Mouse (Mus musculus) heart, embryonic 12.5 days (tissue): ENCODE measurements around the gene Abca2. TPM values are rescaled to one million over a fixed set of nuclear protein-coding genes. Genes with fewer than 3 reads are reported as not detected.
A peak's percentile ranks its signal among the peaks of the same experiment; 100 is the strongest.

Source experiments
- ATAC-seq: fragments of 200-750 bp; cut with Nextera tagmentation; 2 replicates; pipeline ENCODE4 v1.8.0; 2017; ENCODE audit warnings: moderate TSS enrichment, moderate library complexity; ENCODE audit not compliant: insufficient number of reproducible peaks, low FRiP score
- H3K27ac ChIP-seq: fragments of 300-500 bp; sonication (generic); 2 replicates; pipeline ENCODE4 v1.5.1; 2016; ENCODE audit warnings: mild to moderate bottlenecking, moderate library complexity; ENCODE audit not compliant: poor library complexity, severe bottlenecking
- H3K27me3 ChIP-seq: fragments of 300-500 bp; sonication (generic); replicated peaks from 2 replicates; pipeline ENCODE4 v1.6.1; 2016; ENCODE audit warnings: mild to moderate bottlenecking, moderate library complexity
- H3K36me3 ChIP-seq: fragments of 300-500 bp; sonication (generic); 2 replicates; pipeline ENCODE4 v1.6.1; 2016; ENCODE audit warnings: mild to moderate bottlenecking, moderate library complexity
- H3K4me1 ChIP-seq: fragments of 300-500 bp; sonication (generic); replicated peaks from 2 replicates; pipeline ENCODE4 v1.6.1; 2016; ENCODE audit warnings: mild to moderate bottlenecking
- H3K4me2 ChIP-seq: fragments of 300-500 bp; sonication (generic); 2 replicates; pipeline ENCODE4 v1.6.1; 2016; ENCODE audit warnings: mild to moderate bottlenecking, moderate library complexity
- H3K4me3 ChIP-seq: fragments of 300-500 bp; sonication (generic); 2 replicates; pipeline ENCODE4 v1.5.1; 2016; ENCODE audit warnings: mild to moderate bottlenecking
- H3K9ac ChIP-seq: fragments of 300-500 bp; sonication (generic); 2 replicates; pipeline ENCODE4 v1.6.1; 2016; ENCODE audit warnings: mild to moderate bottlenecking, moderate library complexity
- H3K9me3 ChIP-seq: fragments of 300-500 bp; sonication (generic); replicated peaks from 2 replicates; pipeline ENCODE4 v1.6.1; 2016; ENCODE audit warnings: mild to moderate bottlenecking, moderate library complexity
- WGBS: fragments of 180-500 bp; shearing (Covaris S2); methylation state at CpG from one replicate; pipeline ENCODE4 v1.1.7; 2016; 5-methylcytosine and 5-hydroxymethylcytosine counted together
- polyA plus RNA-seq: library from polyadenylated mRNA; unstranded; fragments of >200 nt; fragmentation: Nextera tagmentation; extraction: Ambion mirVana; gene quantifications from 2 replicates; pipeline ENCODE4 v1.2.1, GENCODE M21; 2016

Abca2 gene
- polyA plus RNA-seq, 1 experiment from 2014 or later: 5.0 TPM

DNA sequence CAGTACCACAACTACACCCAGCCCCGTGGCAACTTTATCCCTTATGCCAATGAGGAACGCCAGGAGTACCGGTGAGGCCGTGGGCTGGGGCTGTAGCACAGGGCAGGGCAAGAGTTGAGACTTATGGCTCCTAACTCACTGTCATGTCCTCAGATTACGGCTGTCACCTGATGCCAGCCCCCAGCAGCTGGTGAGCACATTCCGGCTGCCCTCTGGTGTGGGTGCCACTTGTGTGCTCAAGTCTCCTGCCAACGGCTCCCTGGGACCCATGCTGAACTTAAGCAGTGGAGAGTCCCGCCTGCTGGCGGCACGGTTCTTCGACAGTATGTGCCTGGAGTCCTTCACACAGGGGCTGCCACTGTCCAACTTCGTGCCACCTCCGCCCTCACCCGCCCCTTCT lies 14.2 kb downstream of the Abca2 start:
- Histone ChIP-seq H3K4me2 (no peak overlapping the region), H3K9ac (no peak overlapping the region), H3K4me3 (no peak overlapping the region), H3K36me3 (no peaks in the 10 kb centered on the region), H3K9me3 (no peaks in the 10 kb centered on the region), H3K27ac (no peak overlapping the region), H3K27me3 (peaks cover 16% of the 10 kb centered on the region; the same call in 1 of the 2 replicates), H3K4me1 (no peaks in the 10 kb centered on the region)
- 87% methylated on average over 14 of the region's 14 CpGs for WGBS
- no peak for ATAC-seq

DNA sequence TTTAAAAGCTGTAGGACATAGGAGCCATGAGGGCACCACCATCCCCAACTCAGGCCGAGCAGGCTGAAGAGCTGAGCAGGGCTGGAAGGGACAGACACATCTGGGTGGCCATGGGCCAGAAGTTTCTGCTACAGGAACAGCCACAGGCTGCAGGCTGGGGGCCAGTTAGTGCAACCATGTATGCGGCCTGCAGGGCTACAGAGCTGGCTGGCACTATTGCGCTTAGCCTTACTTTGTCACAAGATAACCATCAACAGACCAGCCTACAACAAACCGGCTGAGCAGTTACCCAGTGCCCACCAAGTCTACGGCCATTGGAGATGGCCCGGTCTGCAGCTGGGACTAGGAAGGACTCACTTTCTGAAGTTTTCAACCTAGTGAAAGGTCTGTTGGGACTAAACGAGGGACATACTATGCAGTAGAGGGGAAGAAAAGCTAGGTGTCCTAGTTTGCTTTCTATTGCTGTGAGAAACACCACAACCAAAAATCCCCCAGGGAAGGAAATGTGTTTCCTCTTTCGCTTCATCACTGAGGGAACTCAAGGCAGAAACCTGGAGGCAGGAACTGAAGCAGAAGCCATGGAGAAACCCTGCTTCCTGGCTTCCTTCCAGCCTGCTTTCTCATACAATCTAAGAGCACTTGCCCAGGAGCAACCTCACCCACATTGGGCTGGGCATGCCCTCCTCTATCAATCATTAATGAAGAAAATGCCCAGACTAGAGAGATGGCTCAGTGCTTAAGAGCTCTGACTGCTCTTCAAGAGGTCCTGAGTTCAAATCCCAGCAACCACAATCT lies 22.5 kb downstream of the Abca2 start:
- no peak overlapping the region for H3K9ac ChIP-seq
- no peak overlapping the region for H3K27ac ChIP-seq
- ATAC-seq: no peak
- H3K4me3 ChIP-seq: no peak overlapping the region
- H3K4me2 ChIP-seq: no peak overlapping the region
- H3K27me3 ChIP-seq: peaks cover 14% of the 10 kb centered on the region; the same call in 1 of the 2 replicates
- WGBS: 76% methylated on average over 8 of the region's 8 CpGs
- no peaks in the 10 kb centered on the region for H3K9me3 ChIP-seq
- H3K36me3 ChIP-seq: no peaks in the 10 kb centered on the region
- no peaks in the 10 kb centered on the region; the same call in 1 of the 2 replicates for H3K4me1 ChIP-seq

DNA sequence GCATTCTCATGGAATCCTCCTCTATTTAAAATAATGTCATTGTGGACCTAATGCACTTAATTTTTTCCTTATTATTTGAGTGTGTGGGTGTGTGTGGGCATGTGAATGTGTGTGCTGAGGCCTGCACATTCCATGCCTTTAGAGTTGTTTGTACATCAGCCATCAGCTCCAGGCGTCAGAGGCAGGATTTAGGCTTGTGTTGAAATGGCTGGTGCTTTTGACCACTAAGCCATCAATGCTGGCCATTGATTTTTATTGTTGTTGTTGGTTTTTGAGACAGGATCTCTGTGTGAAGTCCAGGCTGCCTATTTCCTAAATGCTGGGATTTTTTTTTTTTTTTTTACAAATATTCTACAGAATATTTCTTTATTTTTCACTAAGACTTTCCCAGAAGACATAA lies 24.4 kb downstream of the Abca2 start:
- no peak overlapping the region for H3K4me3 ChIP-seq
- H3K36me3 ChIP-seq: no peaks in the 10 kb centered on the region; the same call in 1 of the 2 replicates
- H3K4me2 ChIP-seq: no peak overlapping the region
- H3K9me3 ChIP-seq: no peaks in the 10 kb centered on the region
- H3K4me1 ChIP-seq: peaks cover 3% of the 10 kb centered on the region; the same call in 1 of the 2 replicates
- ATAC-seq: no peak
- 58% methylated on average over 1 of the region's 1 CpGs for WGBS
- 0 out of 2 replicates have a peak, but pooled peaks cover under 1% of the 10 kb centered on the region for H3K27me3 ChIP-seq
- no peak overlapping the region for H3K27ac ChIP-seq
- no peak overlapping the region for H3K9ac ChIP-seq

DNA sequence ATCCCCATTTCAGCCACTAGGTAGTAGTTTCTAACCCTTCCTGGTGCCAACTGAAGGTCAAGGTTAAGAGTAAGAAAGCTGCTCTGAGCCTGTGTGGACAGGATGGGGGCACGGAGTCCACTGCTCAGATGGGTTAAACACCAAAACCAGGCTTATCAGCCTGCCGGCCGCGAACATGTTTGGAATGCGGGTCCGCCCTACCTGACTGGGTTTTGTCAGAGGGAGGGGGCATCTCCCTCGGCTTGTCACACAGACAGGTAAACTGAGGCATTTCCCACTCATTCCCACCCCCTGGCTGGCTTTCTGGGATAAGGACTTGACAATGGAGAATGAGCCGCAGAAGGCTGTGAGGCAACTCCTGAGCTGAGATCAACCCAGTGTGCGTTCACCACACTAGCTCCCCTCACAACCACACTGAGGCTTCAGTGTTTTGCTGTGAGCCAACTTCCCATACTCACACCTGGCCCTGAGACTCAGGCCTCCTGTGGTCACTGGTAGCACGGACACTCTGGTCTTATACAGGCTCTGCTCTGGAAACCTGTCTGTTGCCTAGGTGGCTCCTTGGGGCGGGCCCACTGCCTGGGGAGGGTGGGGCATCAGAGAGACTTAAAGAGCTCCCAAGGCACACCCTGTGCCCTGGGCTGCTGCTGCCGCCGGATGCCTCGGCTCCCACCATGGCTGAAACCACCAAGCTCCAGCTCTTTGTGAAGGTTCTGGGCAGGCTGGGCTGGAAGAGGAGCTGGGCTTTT lies 27.9 kb downstream of the Abca2 start, which contains the start of gene Clic3:
Gene Clic3, plus strand, starts transcription at position 634 of the 749 bp plus-strand sequence.
- Histone ChIP-seq H3K4me2 (no peak within 1 kb of the TSS), H3K4me3 (no peak within 1 kb of the TSS)

DNA sequence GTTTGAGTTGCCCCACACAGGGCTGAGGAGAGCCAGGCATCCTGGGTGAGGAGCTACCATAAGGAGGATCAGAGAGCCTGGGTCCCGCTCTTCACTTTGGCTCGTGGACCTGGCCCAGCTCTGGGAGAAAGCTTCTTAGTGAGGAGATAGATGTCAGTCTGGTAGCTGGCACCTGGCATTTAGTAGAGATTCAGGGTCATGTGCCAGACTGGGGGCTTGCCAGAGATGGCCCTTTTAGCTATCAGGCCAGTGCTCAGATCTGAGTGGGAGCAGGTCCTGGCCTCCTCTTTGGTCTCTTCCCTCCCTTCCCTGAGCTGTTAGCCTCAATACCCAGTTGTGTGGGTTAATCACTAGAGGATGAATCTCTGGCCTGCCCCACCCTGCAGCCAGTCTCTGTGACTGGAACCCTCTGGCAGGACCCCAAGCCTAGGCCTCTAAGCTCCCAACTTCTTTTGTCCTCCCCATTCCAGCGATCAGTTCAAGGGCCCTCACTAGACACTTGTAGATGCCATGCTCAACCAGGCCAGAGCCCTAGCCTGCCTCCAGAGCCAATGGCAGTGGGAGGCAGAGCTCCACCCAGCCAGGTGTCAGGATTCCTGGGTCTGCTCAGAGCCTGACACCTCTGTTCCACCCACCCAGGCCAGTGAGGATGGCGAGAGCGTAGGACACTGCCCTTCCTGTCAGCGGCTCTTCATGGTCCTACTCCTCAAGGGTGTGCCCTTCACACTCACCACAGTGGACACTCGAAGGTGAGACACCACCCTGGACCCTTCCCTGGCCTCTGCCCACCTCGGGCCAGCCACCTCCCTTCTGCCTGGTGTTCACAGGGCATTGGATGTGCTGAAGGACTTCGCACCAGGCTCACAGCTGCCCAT lies 28.8 kb downstream of the Abca2 start:
- Histone ChIP-seq H3K9me3 (no peaks in the 10 kb centered on the region), H3K36me3 (peaks cover 7% of the 10 kb centered on the region; the same call in 1 of the 2 replicates), H3K4me3 (no peak overlapping the region), H3K9ac (no peak overlapping the region), H3K27me3 (no peaks in the 10 kb centered on the region), H3K4me2 (no peak overlapping the region), H3K4me1 (peaks cover 23% of the 10 kb centered on the region), H3K27ac (no peak overlapping the region)
- ATAC-seq: no peak
- WGBS: 81% methylated on average over 9 of the region's 9 CpGs

More for the DNA sequence above, 27.9 kb downstream of the Abca2 start, which contains the start of gene Clic3:
- no peak within 1 kb of the TSS for H3K9ac ChIP-seq
- H3K27me3 ChIP-seq: no peaks in the 10 kb centered on the region
- peaks cover 21% of the 10 kb centered on the region for H3K4me1 ChIP-seq
- H3K27ac ChIP-seq: no peak within 1 kb of the TSS
- peaks cover 7% of the 10 kb centered on the region; the same call in 1 of the 2 replicates for H3K36me3 ChIP-seq
- WGBS: 43% methylated on average over 14 of the region's 14 CpGs
- no peak for ATAC-seq
- H3K9me3 ChIP-seq: no peaks in the 10 kb centered on the region

DNA sequence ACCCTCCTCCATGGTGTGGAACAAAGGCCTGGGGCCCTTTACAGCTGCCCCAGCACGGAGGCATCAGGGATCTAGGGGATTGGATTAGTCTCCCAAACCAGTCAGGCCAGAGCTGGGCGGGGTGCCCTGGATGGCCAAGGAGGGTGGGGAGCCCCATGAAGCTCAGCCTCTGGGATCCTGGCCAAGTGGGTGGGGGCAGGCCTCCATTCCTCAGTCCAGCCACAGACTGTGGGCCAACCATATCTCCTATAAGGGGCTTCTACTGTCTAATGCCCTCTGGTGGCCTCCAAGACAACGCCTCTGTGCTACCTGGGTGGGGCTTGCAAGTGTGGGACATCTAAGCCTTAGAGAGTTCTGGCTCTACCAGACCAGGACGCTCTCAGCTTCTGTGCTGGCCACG lies 30.4 kb downstream of the Abca2 start:
- no peaks in the 10 kb centered on the region for H3K27me3 ChIP-seq
- H3K9me3 ChIP-seq: no peaks in the 10 kb centered on the region
- H3K27ac ChIP-seq: no peak overlapping the region
- H3K36me3 ChIP-seq: peaks cover 7% of the 10 kb centered on the region; the same call in 1 of the 2 replicates
- H3K9ac ChIP-seq: no peak overlapping the region
- no peak overlapping the region for H3K4me3 ChIP-seq
- peaks cover 23% of the 10 kb centered on the region for H3K4me1 ChIP-seq
- 81% methylated on average over 5 of the region's 5 CpGs for WGBS
- H3K4me2 ChIP-seq: no peak overlapping the region
- no peak for ATAC-seq

DNA sequence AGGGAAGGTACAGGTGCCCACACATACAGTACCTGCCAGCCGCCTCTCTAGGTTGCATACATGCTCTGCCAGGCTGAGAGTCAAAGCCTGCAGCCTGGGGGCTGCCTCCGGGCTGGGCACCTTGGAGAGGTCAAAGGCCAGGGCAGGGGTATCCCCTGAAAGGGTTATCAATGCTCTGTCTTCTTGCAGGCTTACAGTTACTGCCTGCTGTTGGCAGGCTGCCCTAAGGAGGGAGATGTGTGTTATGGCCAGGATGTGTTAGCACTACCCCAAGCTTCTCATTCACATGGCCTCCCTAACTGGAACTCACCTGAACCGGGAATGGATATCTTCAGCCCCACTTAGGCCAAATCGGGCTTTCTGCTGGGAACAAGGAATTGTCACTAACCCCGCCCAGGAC lies 31.6 kb downstream of the Abca2 start:
- no peaks in the 10 kb centered on the region for H3K9me3 ChIP-seq
- H3K27me3 ChIP-seq: no peaks in the 10 kb centered on the region
- H3K4me3 ChIP-seq: peak overlapping the region; percentile 72
- 36% methylated on average over 5 of the region's 5 CpGs for WGBS
- H3K9ac ChIP-seq: peak overlapping the region; percentile 79
- peak overlapping the region; percentile 83; the same call in 1 of the 2 replicates for H3K27ac ChIP-seq
- ATAC-seq: peak; percentile 13
- H3K4me2 ChIP-seq: peak overlapping the region; percentile 88
- peaks cover 23% of the 10 kb centered on the region for H3K4me1 ChIP-seq
- H3K36me3 ChIP-seq: peaks cover 7% of the 10 kb centered on the region; the same call in 1 of the 2 replicates

DNA sequence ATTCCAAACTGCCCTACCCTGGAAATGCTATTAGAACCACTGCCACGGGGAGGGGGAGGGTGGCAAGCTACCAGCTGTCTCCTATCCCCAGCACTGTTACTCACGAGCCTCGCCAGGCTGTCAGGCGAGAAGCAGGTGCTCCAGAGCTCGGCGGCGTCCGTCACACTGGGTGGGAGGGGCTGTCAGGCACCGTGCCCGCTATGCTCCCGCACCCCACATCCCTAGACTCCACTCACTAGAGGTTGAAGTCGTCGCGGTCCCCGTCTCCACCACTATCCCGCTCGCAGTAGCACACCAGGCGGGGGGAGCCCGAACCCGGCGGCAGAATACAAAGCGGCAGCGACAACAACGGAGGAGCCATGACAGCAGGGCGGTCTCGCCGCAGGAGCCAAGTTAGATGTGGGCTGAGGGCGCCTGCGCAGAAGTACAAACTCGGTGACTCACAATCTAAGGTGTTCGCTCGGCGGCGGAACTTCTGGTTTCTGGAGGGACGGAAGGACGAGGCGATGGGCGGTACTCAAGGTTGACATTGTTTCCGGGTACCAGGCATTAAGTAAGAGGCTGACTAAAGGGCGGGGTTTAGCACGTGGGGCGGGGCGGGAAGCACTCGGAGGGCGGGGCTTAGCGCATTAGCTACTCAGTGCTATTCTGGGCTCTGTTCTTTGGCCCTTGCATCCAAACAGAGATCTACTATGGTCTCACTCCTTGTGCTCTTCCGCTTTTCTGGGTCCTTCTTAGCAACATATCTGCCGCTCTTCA lies 32.2 kb downstream of the Abca2 start, which contains the start of gene Paxx:
Gene Paxx, minus strand, starts transcription at position 544 of the 759 bp plus-strand sequence.
- Histone ChIP-seq H3K27ac (peak within 1 kb of the TSS; percentile 83), H3K4me1 (peaks cover 26% of the 10 kb centered on the region), H3K27me3 (no peaks in the 10 kb centered on the region), H3K9me3 (no peaks in the 10 kb centered on the region), H3K4me2 (peak within 1 kb of the TSS; percentile 88), H3K36me3 (peaks cover 7% of the 10 kb centered on the region; the same call in 1 of the 2 replicates), H3K9ac (peak within 1 kb of the TSS; percentile 79), H3K4me3 (peak within 1 kb of the TSS; percentile 72)
- peak; percentile 91 for ATAC-seq
- under 1% methylated on average over 48 of the region's 48 CpGs for WGBS

DNA sequence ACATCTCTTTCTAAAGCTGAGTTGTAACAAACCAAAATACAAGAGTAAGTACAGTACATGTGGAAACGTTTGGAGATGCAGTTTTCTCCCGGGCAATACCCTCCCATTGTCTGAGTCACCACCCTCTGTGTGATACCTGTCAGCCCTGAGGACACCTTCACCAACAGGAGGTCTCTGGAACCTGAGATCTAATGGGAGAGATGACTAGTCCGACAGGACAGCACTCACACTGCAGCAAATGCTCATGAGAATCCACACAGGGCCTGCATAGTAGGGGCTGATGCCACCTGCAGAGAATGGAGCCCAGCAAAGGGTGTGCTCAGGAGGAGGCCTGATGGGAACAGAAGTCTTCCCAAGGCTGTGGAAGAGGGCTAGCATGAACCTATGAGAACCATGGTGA lies 32.9 kb downstream of the Abca2 start:
- Histone ChIP-seq H3K36me3 (peaks cover 7% of the 10 kb centered on the region; the same call in 1 of the 2 replicates), H3K4me1 (peaks cover 25% of the 10 kb centered on the region), H3K9ac (peak overlapping the region; percentile 12; the same call in 1 of the 2 replicates), H3K4me2 (peak overlapping the region; percentile 88), H3K27me3 (no peaks in the 10 kb centered on the region), H3K27ac (peak overlapping the region; percentile 46; the same call in 1 of the 2 replicates), H3K9me3 (no peaks in the 10 kb centered on the region), H3K4me3 (peak overlapping the region; percentile 72)
- ATAC-seq: no peak
- 25% methylated on average over 3 of the region's 3 CpGs for WGBS

DNA sequence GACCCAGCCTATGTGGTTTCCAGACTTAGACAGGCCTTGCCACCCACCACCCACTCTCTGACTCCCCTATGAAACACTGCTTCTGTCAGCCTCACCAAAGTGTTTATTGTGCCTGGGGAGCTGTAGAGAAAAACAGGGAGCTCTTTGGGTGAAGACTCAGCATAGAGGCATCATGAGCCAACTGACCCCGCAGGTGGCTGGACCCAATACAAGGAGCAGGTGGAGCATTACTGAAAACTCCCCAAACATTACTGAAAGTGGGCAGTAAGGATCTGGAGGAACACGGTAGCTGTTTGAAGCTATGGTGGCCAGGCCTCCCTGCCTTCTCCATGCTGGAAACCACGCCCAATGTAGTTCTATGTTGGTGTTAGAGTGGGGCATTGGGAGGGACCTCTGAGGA lies 35.1 kb downstream of the Abca2 start:
- WGBS: 72% methylated on average over 3 of the region's 3 CpGs

More for the DNA sequence above, 35.1 kb downstream of the Abca2 start:
- Histone ChIP-seq H3K9ac (no peak overlapping the region), H3K36me3 (0 out of 2 replicates have a peak, but pooled peaks cover under 1% of the 10 kb centered on the region), H3K9me3 (no peaks in the 10 kb centered on the region), H3K4me3 (no peak overlapping the region), H3K4me2 (no peak overlapping the region), H3K27me3 (no peaks in the 10 kb centered on the region), H3K27ac (no peak overlapping the region), H3K4me1 (peaks cover 38% of the 10 kb centered on the region)
- no peak for ATAC-seq
